Mouse (Mus musculus) MEL (cell line): ENCODE data around the gene Tmem145. TPM values are rescaled to one million over a fixed set of nuclear protein-coding genes. Genes with fewer than 3 reads are reported as not detected.

ENCODE experiments used
- DNase-seq: peaks from one replicate; pipeline ENCODE4 v3.0.0; 2011; ENCODE audit warnings: low read depth, low spot score
- H3K27ac ChIP-seq: 2 replicates; pipeline ENCODE4 v1.5.1; 2012; ENCODE audit warnings: low read depth, mild to moderate bottlenecking, control low read depth, low read length, moderate library complexity; ENCODE audit not compliant: control insufficient read depth
- H3K27me3 ChIP-seq, 2 experiments: fragments of 150-350 bp in 1 of 2; sonication (generic) in 1 of 2; 2 replicates each; pipeline ENCODE4 v1.6.1; 2012; ENCODE audit warnings: low read length in 2 of 2, mild to moderate bottlenecking in 2 of 2, improper control_type of control experiment in 1 of 2, moderate library complexity in 1 of 2; ENCODE audit not compliant: insufficient read depth in 2 of 2, control insufficient read depth in 1 of 2
- H3K36me3 ChIP-seq, 2 experiments: 2 replicates each; pipeline ENCODE4 v1.6.1; 2012 to 2014; ENCODE audit warnings: low read length in 2 of 2, improper control_type of control experiment in 1 of 2, inconsistent platforms in 1 of 2, mild to moderate bottlenecking in 1 of 2; ENCODE audit not compliant: insufficient read depth in 2 of 2, control insufficient read depth in 1 of 2
- H3K4me1 ChIP-seq, 2 experiments: fragments of 150-350 bp in 1 of 2; sonication (generic) in 1 of 2; 2 replicates each; pipeline ENCODE4 v1.6.1; 2012; ENCODE audit warnings: low read length in 2 of 2, improper control_type of control experiment in 1 of 2, mild to moderate bottlenecking in 1 of 2; ENCODE audit not compliant: insufficient read depth in 2 of 2, control insufficient read depth in 1 of 2
- H3K4me3 ChIP-seq, 2 experiments: fragments of 150-350 bp in 1 of 2; sonication (generic) in 1 of 2; 2 replicates each; pipeline ENCODE4 v1.5.1; 2012; ENCODE audit warnings: low read depth in 2 of 2, low read length in 2 of 2, mild to moderate bottlenecking in 2 of 2, moderate library complexity in 2 of 2, control low read depth in 1 of 2, improper control_type of control experiment in 1 of 2; ENCODE audit not compliant: control insufficient read depth in 1 of 2, insufficient read depth in 1 of 2
- H3K79me2 ChIP-seq: 2 replicates; pipeline ENCODE4 v1.6.1; 2012; ENCODE audit warnings: mild to moderate bottlenecking, low read length, moderate library complexity; ENCODE audit not compliant: control insufficient read depth, poor library complexity, insufficient read depth
- H3K9ac ChIP-seq: 2 replicates; pipeline ENCODE4 v1.6.1; 2012; ENCODE audit warnings: low read depth, mild to moderate bottlenecking, control low read depth, low read length, moderate library complexity; ENCODE audit not compliant: control insufficient read depth, poor library complexity, severe bottlenecking
- H3K9me3 ChIP-seq: fragments of 150-350 bp; sonication (generic); replicated peaks from 2 replicates; pipeline ENCODE4 v1.6.1; 2012; ENCODE audit warnings: mild to moderate bottlenecking, low read length, improper control_type of control experiment, moderate library complexity; ENCODE audit not compliant: insufficient read depth
- CHD2 ChIP-seq: IDR thresholded peaks from 2 replicates; pipeline ENCODE4 v1.6.1; 2011; ENCODE audit warnings: low read length, improper control_type of control experiment
- CTCF ChIP-seq, 3 experiments: IDR thresholded peaks in 2 of 3; conservative IDR thresholded peaks in 1 of 3; 2 replicates each; pipeline ENCODE4 v1.5.1; 2011 to 2012; ENCODE audit warnings: low read length in 3 of 3, low read depth in 2 of 3, mild to moderate bottlenecking in 2 of 3, improper control_type of control experiment in 1 of 3, inconsistent platforms in 1 of 3, mixed read lengths in 1 of 3, moderate library complexity in 1 of 3; ENCODE audit not compliant: control insufficient read depth in 1 of 3, insufficient read depth in 1 of 3, poor library complexity in 1 of 3, severe bottlenecking in 1 of 3
- E2F4 ChIP-seq: IDR thresholded peaks from 2 replicates; pipeline ENCODE4 v1.6.1; 2011; ENCODE audit warnings: low read depth, low read length, improper control_type of control experiment, borderline replicate concordance
- ELF1 ChIP-seq: IDR thresholded peaks from 2 replicates; pipeline ENCODE4 v1.6.1; 2014; ENCODE audit warnings: low read depth, mild to moderate bottlenecking, inconsistent platforms, low read length, improper control_type of control experiment, moderate library complexity
- EP300 ChIP-seq, 2 experiments: IDR thresholded peaks; 2 replicates each; pipeline ENCODE4 v1.6.1; 2011; ENCODE audit warnings: improper control_type of control experiment in 2 of 2, low read length in 2 of 2, low read depth in 1 of 2, mild to moderate bottlenecking in 1 of 2
- GATA1 ChIP-seq: IDR thresholded peaks from 2 replicates; pipeline ENCODE4 v1.6.1; 2011; ENCODE audit warnings: low read depth, low read length, improper control_type of control experiment
- HCFC1 ChIP-seq: IDR thresholded peaks from 2 replicates; pipeline ENCODE4 v1.6.1; 2012; ENCODE audit warnings: low read depth, mild to moderate bottlenecking, inconsistent platforms, low read length, improper control_type of control experiment, moderate library complexity
- JUND ChIP-seq: IDR thresholded peaks from 2 replicates; pipeline ENCODE4 v1.6.1; 2011; ENCODE audit warnings: low read depth, mild to moderate bottlenecking, improper control_type of control experiment, low read length
- KAT2A ChIP-seq: conservative IDR thresholded peaks from 2 replicates; pipeline ENCODE4 v1.6.1; 2012; ENCODE audit warnings: low read depth, low read length, improper control_type of control experiment, inconsistent platforms
- MAFK ChIP-seq: IDR thresholded peaks from 2 replicates; pipeline ENCODE4 v1.6.1; 2011; ENCODE audit warnings: low read depth, mild to moderate bottlenecking, low read length, improper control_type of control experiment, borderline replicate concordance
- MAX ChIP-seq: IDR thresholded peaks from 2 replicates; pipeline ENCODE4 v1.6.1; 2011; ENCODE audit warnings: low read length, improper control_type of control experiment
- MAZ ChIP-seq: IDR thresholded peaks from 2 replicates; pipeline ENCODE4 v1.6.1; 2012; ENCODE audit warnings: low read depth, mild to moderate bottlenecking, inconsistent platforms, low read length, improper control_type of control experiment
- MEF2A ChIP-seq: IDR thresholded peaks from 2 replicates; pipeline ENCODE4 v1.6.1; 2014; ENCODE audit warnings: low read depth, mild to moderate bottlenecking, inconsistent platforms, low read length, improper control_type of control experiment; ENCODE audit not compliant: poor library complexity, insufficient replicate concordance, severe bottlenecking; ENCODE audit errors: extremely low read depth
- MXI1 ChIP-seq: IDR thresholded peaks from 2 replicates; pipeline ENCODE4 v1.6.1; 2011; ENCODE audit warnings: mild to moderate bottlenecking, low read depth, low read length, improper control_type of control experiment
- MYB ChIP-seq: IDR thresholded peaks from 2 replicates; pipeline ENCODE4 v1.6.1; 2011; ENCODE audit warnings: mild to moderate bottlenecking, low read depth, low read length, improper control_type of control experiment
- MYC ChIP-seq: IDR thresholded peaks from 2 replicates; pipeline ENCODE4 v1.6.1; 2011; ENCODE audit warnings: low read depth, mild to moderate bottlenecking, low read length, improper control_type of control experiment, moderate library complexity
- NRF1 ChIP-seq: IDR thresholded peaks from 2 replicates; pipeline ENCODE4 v1.6.1; 2014; ENCODE audit warnings: low read depth, mild to moderate bottlenecking, inconsistent platforms, low read length, improper control_type of control experiment, moderate library complexity; ENCODE audit not compliant: poor library complexity, insufficient read depth, severe bottlenecking
- POLR2A ChIP-seq, 2 experiments: IDR thresholded peaks; 2 replicates each; pipeline ENCODE4 v1.6.1; 2011 to 2012; ENCODE audit warnings: low read length in 2 of 2, mild to moderate bottlenecking in 2 of 2, control low read depth in 1 of 2, improper control_type of control experiment in 1 of 2, low read depth in 1 of 2, moderate library complexity in 1 of 2; ENCODE audit not compliant: control insufficient read depth in 1 of 2, insufficient read depth in 1 of 2, poor library complexity in 1 of 2
- RAD21 ChIP-seq: IDR thresholded peaks from 2 replicates; pipeline ENCODE4 v1.6.1; 2011; ENCODE audit warnings: mild to moderate bottlenecking, low read depth, low read length, improper control_type of control experiment
- RCOR1 ChIP-seq: IDR thresholded peaks from 2 replicates; pipeline ENCODE4 v1.6.1; 2012; ENCODE audit warnings: low read depth, mild to moderate bottlenecking, inconsistent platforms, low read length, improper control_type of control experiment
- SIN3A ChIP-seq: IDR thresholded peaks from 2 replicates; pipeline ENCODE4 v1.6.1; 2012; ENCODE audit warnings: low read length, improper control_type of control experiment, inconsistent platforms
- SMC3 ChIP-seq: IDR thresholded peaks from 2 replicates; pipeline ENCODE4 v1.6.1; 2011; ENCODE audit warnings: low read depth, low read length, improper control_type of control experiment
- TAL1 ChIP-seq: IDR thresholded peaks from 2 replicates; pipeline ENCODE4 v1.6.1; 2012; ENCODE audit warnings: mild to moderate bottlenecking, inconsistent platforms, low read length, moderate library complexity, mixed read lengths
- TBP ChIP-seq: IDR thresholded peaks from 2 replicates; pipeline ENCODE4 v1.8.0; 2011; ENCODE audit warnings: low read depth, low read length, improper control_type of control experiment
- TCF12 ChIP-seq: IDR thresholded peaks from 2 replicates; pipeline ENCODE4 v1.6.1; 2014; ENCODE audit warnings: low read depth, mild to moderate bottlenecking, inconsistent platforms, low read length, improper control_type of control experiment, moderate library complexity
- USF1 ChIP-seq: IDR thresholded peaks from 2 replicates; pipeline ENCODE4 v1.6.1; 2014; ENCODE audit warnings: low read depth, mild to moderate bottlenecking, inconsistent platforms, low read length, improper control_type of control experiment, moderate library complexity
- USF2 ChIP-seq, 2 experiments: IDR thresholded peaks; 2 replicates each; pipeline ENCODE4 v1.6.1; 2011 to 2012; ENCODE audit warnings: improper control_type of control experiment in 2 of 2, low read length in 2 of 2, borderline replicate concordance in 1 of 2, inconsistent platforms in 1 of 2, low read depth in 1 of 2, mild to moderate bottlenecking in 1 of 2; ENCODE audit not compliant: insufficient read depth in 1 of 2
- ZC3H11A ChIP-seq: IDR thresholded peaks from 2 replicates; pipeline ENCODE4 v1.6.1; 2012; ENCODE audit warnings: low read depth, mild to moderate bottlenecking, inconsistent platforms, low read length, improper control_type of control experiment
- ZKSCAN1 ChIP-seq: IDR thresholded peaks from 2 replicates; pipeline ENCODE4 v1.6.1; 2012; ENCODE audit warnings: low read depth, mild to moderate bottlenecking, inconsistent platforms, low read length, improper control_type of control experiment, moderate library complexity
- ZMIZ1 ChIP-seq: IDR thresholded peaks from 2 replicates; pipeline ENCODE4 v1.6.1; 2012; ENCODE audit warnings: low read depth, mild to moderate bottlenecking, inconsistent platforms, low read length, improper control_type of control experiment, moderate library complexity
- polyA plus RNA-seq, 2 experiments: library from polyadenylated mRNA; stranded (reverse) in 1 of 2; unstranded in 1 of 2; fragments of >175 nt in 1 of 2; fragments of >200 nt in 1 of 2; gene quantifications; 2 replicates each; pipeline versions ENCODE4 v1.2.1 to v1.2.4; 2012; ENCODE audit warnings: low replicate concordance in 2 of 2, low read depth in 1 of 2; ENCODE audit not compliant: insufficient read length in 2 of 2, insufficient read depth in 1 of 2, missing spikeins in 1 of 2
- total RNA-seq: library from RNA; depleted of rRNA; stranded (reverse); fragments of 300-350 nt; gene quantifications from 2 replicates; pipeline ENCODE4 v1.2.3, GENCODE M21; 2012

The Tmem145 gene
- total and polyA plus RNA-seq, 3 experiments = not detected

GRCm38 (mm10) chr7:25316532-25317445 is 10.9 kb downstream of the Tmem145 start, which contains the start of gene Megf8 (continued):
- TF ChIP-seq RCOR1 = no peak
- TF ChIP-seq SIN3A = peak; percentile 77
- TF ChIP-seq ZKSCAN1 = no peak
- no peak for TF ChIP-seq E2F4
- no peak for TF ChIP-seq JUND
- peak; percentile 87 to 96 (median 92) for TF ChIP-seq CTCF (IDR thresholded peaks at IDR 0.05 in 2 of 3, conservative IDR thresholded peaks at IDR 0.05 in 1 of 3; ENCODE audit: control insufficient read depth in 1 of 3, insufficient read depth in 1 of 3, low read depth in 2 of 3, low read length in 3 of 3, poor library complexity in 1 of 3, severe bottlenecking in 1 of 3)
- TF ChIP-seq USF2 (IDR thresholded peaks at IDR 0.05; ENCODE audit: borderline replicate concordance in 1 of 2, insufficient read depth in 1 of 2, low read depth in 1 of 2, low read length in 2 of 2) = no peak
- no peak for TF ChIP-seq EP300 (IDR thresholded peaks at IDR 0.05; ENCODE audit: low read depth in 1 of 2, low read length in 2 of 2)
- no peak for TF ChIP-seq TAL1
- TF ChIP-seq MYB = no peak
- TF ChIP-seq TCF12 = no peak
- peak; percentile 32; the same call in 1 of the 2 replicates for TF ChIP-seq MAX
- TF ChIP-seq HCFC1 = peak; percentile 89
- TF ChIP-seq TBP = peak; percentile 80
- peak; percentile 86 for TF ChIP-seq ZC3H11A

GRCm38 (mm10) chr7:25317446-25317999 is 11.6 kb downstream of the Tmem145 start:
- peak overlapping the region; percentile 72 to 88 for H3K4me3 ChIP-seq
- H3K9me3 ChIP-seq = no peaks in the 10 kb centered on the region
- peak overlapping the region; percentile 78 for H3K9ac ChIP-seq
- H3K4me1 ChIP-seq = peaks cover 0 to 10% of the 10 kb centered on the region in 2 experiments; a peak in 2 of 4 replicates
- H3K27me3 ChIP-seq = peaks cover 0 to 2% of the 10 kb centered on the region in 2 experiments; a peak in 2 of 4 replicates
- H3K79me2 ChIP-seq = peaks cover 7% of the 10 kb centered on the region
- H3K36me3 ChIP-seq = peaks cover 0 to 3% of the 10 kb centered on the region in 2 experiments; a peak in 2 of 4 replicates
- peak overlapping the region; percentile 21 for H3K27ac ChIP-seq
- DNase-seq = peak; percentile 61
- TF ChIP-seq KAT2A (no peak; the same call in 1 of the 2 replicates), MAZ (0 out of 2 replicates have a peak, but pooled peaks have one; percentile 23), GATA1 (no peak), EP300 (IDR thresholded peaks at IDR 0.05; ENCODE audit: low read depth in 1 of 2, low read length in 2 of 2) (no peak), RCOR1 (no peak), MAFK (no peak), POLR2A (IDR thresholded peaks at IDR 0.05; ENCODE audit: control insufficient read depth in 1 of 2, insufficient read depth in 1 of 2, low read depth in 1 of 2, low read length in 2 of 2, poor library complexity in 1 of 2) (no peak), RAD21 (no peak), TAL1 (no peak), MYB (no peak), ZMIZ1 (no peak; the same call in 1 of the 2 replicates), USF2 (IDR thresholded peaks at IDR 0.05; ENCODE audit: borderline replicate concordance in 1 of 2, insufficient read depth in 1 of 2, low read depth in 1 of 2, low read length in 2 of 2) (no peak), NRF1 (no peak), HCFC1 (no peak), TCF12 (0 out of 2 replicates have a peak, but pooled peaks have one; percentile 4), ZKSCAN1 (no peak), USF1 (no peak), SMC3 (no peak), MAX (peak; percentile 38; the same call in 1 of the 2 replicates), ZC3H11A (no peak), MYC (no peak), MEF2A (no peak), ELF1 (no peak), CHD2 (no peak), E2F4 (no peak), MXI1 (peak; percentile 36; the same call in 1 of the 2 replicates)
